Mouse (Mus musculus) neural tube, embryonic 13.5 days (tissue): ENCODE results near the gene Gpr26. TPM values are rescaled to one million over a fixed set of nuclear protein-coding genes. Genes with fewer than 3 reads are reported as not detected.

Source experiments
- ATAC-seq: fragments of 200-750 bp; cut with Nextera tagmentation; 2 replicates; pipeline ENCODE4 v1.8.0; 2017; ENCODE audit warnings: low read depth, mild to moderate bottlenecking, moderate TSS enrichment, moderate library complexity
- H3K27ac ChIP-seq: fragments of 300-500 bp; sonication (generic); replicated peaks from 2 replicates; pipeline ENCODE4 v1.5.1; 2015; ENCODE audit warnings: moderate library complexity, mild to moderate bottlenecking, inconsistent platforms
- H3K27me3 ChIP-seq: fragments of 300-500 bp; sonication (generic); 2 replicates; pipeline ENCODE4 v1.6.1; 2015; ENCODE audit warnings: mild to moderate bottlenecking, inconsistent platforms
- H3K36me3 ChIP-seq: fragments of 300-500 bp; sonication (generic); 2 replicates; pipeline ENCODE4 v1.6.1; 2015; ENCODE audit warnings: mild to moderate bottlenecking, inconsistent platforms
- H3K4me1 ChIP-seq: fragments of 300-500 bp; sonication (generic); replicated peaks from 2 replicates; pipeline ENCODE4 v1.6.1; 2015; ENCODE audit warnings: inconsistent platforms
- H3K4me2 ChIP-seq: fragments of 300-500 bp; sonication (generic); 2 replicates; pipeline ENCODE4 v1.6.1; 2015; ENCODE audit warnings: inconsistent platforms, mild to moderate bottlenecking, moderate library complexity
- H3K4me3 ChIP-seq: fragments of 300-500 bp; sonication (generic); 2 replicates; pipeline ENCODE4 v1.5.1; 2015; ENCODE audit warnings: mild to moderate bottlenecking, inconsistent platforms
- H3K9ac ChIP-seq: fragments of 300-500 bp; sonication (generic); 2 replicates; pipeline ENCODE4 v1.6.1; 2015; ENCODE audit warnings: moderate library complexity, mild to moderate bottlenecking, inconsistent platforms
- H3K9me3 ChIP-seq: fragments of 300-500 bp; sonication (generic); 2 replicates; pipeline ENCODE4 v1.6.1; 2016; ENCODE audit warnings: inconsistent platforms
- WGBS: fragments of 180-500 bp; shearing (Covaris S2); methylation state at CpG from one replicate; pipeline ENCODE4 v1.1.7; 2015; 5-methylcytosine and 5-hydroxymethylcytosine counted together
- polyA plus RNA-seq: library from polyadenylated mRNA; unstranded; fragments of >200 nt; fragmentation: Nextera tagmentation; extraction: Ambion mirVana; gene quantifications from 2 replicates; pipeline ENCODE4 v1.2.1, GENCODE M21; 2015

Gene Gpr26
- 1.6 and 2.1 TPM in 2 replicates for polyA plus RNA-seq

- Histone ChIP-seq H3K4me1 (peaks cover 42% of the 10 kb centered on the region), H3K9me3 (no peaks in the 10 kb centered on the region), H3K4me2 (peak within 1 kb of the TSS; percentile 67), H3K27ac (peak within 1 kb of the TSS; percentile 80), H3K36me3 (no peaks in the 10 kb centered on the region), H3K4me3 (peak within 1 kb of the TSS; percentile 57), H3K27me3 (peaks cover 50% of the 10 kb centered on the region), H3K9ac (peak within 1 kb of the TSS; percentile 86)
- peak; percentile 88 for ATAC-seq
- WGBS = 2% methylated on average over 32 of the region's 32 CpGs
Measured at GRCm38 (mm10) chr7:131966023-131966915, at the start of gene Gpr26. Gpr26 (plus strand) TSS chr7:131966460.

GRCm38 (mm10) chr7:131917384-131917783 lies 48.9 kb upstream of the Gpr26 start:
- no peak overlapping the region for H3K4me3 ChIP-seq
- no peaks in the 10 kb centered on the region for H3K36me3 ChIP-seq
- no peak overlapping the region for H3K9ac ChIP-seq
- H3K4me2 ChIP-seq = no peak overlapping the region
- no peaks in the 10 kb centered on the region for H3K9me3 ChIP-seq
- WGBS = 55% methylated on average over 7 of the region's 7 CpGs
- H3K27me3 ChIP-seq = no peaks in the 10 kb centered on the region
- ATAC-seq = no peak
- H3K27ac ChIP-seq = no peak overlapping the region
- no peaks in the 10 kb centered on the region for H3K4me1 ChIP-seq

GRCm38 (mm10) chr7:131927288-131928050 lies 38.8 kb upstream of the Gpr26 start:
- H3K9me3 ChIP-seq = no peaks in the 10 kb centered on the region
- WGBS = 18% methylated on average over 9 of the region's 9 CpGs
- no peaks in the 10 kb centered on the region for H3K36me3 ChIP-seq
- H3K4me2 ChIP-seq = no peak overlapping the region
- H3K4me1 ChIP-seq = peaks cover 17% of the 10 kb centered on the region
- H3K4me3 ChIP-seq = no peak overlapping the region
- peak; percentile 71 for ATAC-seq
- H3K27me3 ChIP-seq = no peaks in the 10 kb centered on the region
- 0 out of 2 replicates have a peak overlapping the region, but pooled peaks have one; percentile 38 for H3K9ac ChIP-seq
- no peak overlapping the region; the same call in 1 of the 2 replicates for H3K27ac ChIP-seq

GRCm38 (mm10) chr7:131937611-131938010 lies 28.6 kb upstream of the Gpr26 start:
- Histone ChIP-seq H3K9me3 (peaks cover 3% of the 10 kb centered on the region; the same call in 1 of the 2 replicates), H3K4me1 (no peaks in the 10 kb centered on the region), H3K36me3 (no peaks in the 10 kb centered on the region), H3K4me2 (no peak overlapping the region), H3K9ac (no peak overlapping the region), H3K4me3 (no peak overlapping the region), H3K27ac (no peak overlapping the region), H3K27me3 (no peaks in the 10 kb centered on the region)
- ATAC-seq = no peak
- WGBS = 88% methylated on average over 3 of the region's 3 CpGs

- Histone ChIP-seq H3K9me3 (no peaks in the 10 kb centered on the region), H3K4me2 (no peak overlapping the region), H3K27ac (no peak overlapping the region), H3K36me3 (no peaks in the 10 kb centered on the region), H3K9ac (no peak overlapping the region), H3K27me3 (no peaks in the 10 kb centered on the region), H3K4me1 (0 out of 2 replicates have a peak, but pooled peaks cover 3% of the 10 kb centered on the region), H3K4me3 (no peak overlapping the region)
- WGBS = 83% methylated on average over 5 of the region's 5 CpGs
- no peak for ATAC-seq
Measured at GRCm38 (mm10) chr7:131951131-131951530, 15.1 kb upstream of the Gpr26 start.

GRCm38 (mm10) chr7:131953402-131953801 lies 12.9 kb upstream of the Gpr26 start:
- 0 out of 2 replicates have a peak, but pooled peaks cover 3% of the 10 kb centered on the region for H3K4me1 ChIP-seq
- H3K27ac ChIP-seq = no peak overlapping the region
- no peak overlapping the region for H3K9ac ChIP-seq
- no peaks in the 10 kb centered on the region for H3K9me3 ChIP-seq
- no peaks in the 10 kb centered on the region for H3K36me3 ChIP-seq
- WGBS = 49% methylated on average over 3 of the region's 3 CpGs
- H3K27me3 ChIP-seq = no peaks in the 10 kb centered on the region
- no peak overlapping the region for H3K4me2 ChIP-seq
- ATAC-seq = no peak
- H3K4me3 ChIP-seq = no peak overlapping the region

- H3K27ac ChIP-seq = no peak overlapping the region
- 0 out of 2 replicates have a peak, but pooled peaks cover 5% of the 10 kb centered on the region for H3K4me1 ChIP-seq
- WGBS = 81% methylated on average over 1 of the region's 1 CpGs
- H3K4me2 ChIP-seq = no peak overlapping the region
- no peak overlapping the region for H3K9ac ChIP-seq
- H3K4me3 ChIP-seq = no peak overlapping the region
- H3K9me3 ChIP-seq = no peaks in the 10 kb centered on the region
- ATAC-seq = no peak
- no peaks in the 10 kb centered on the region for H3K27me3 ChIP-seq
- no peaks in the 10 kb centered on the region for H3K36me3 ChIP-seq
Measured at GRCm38 (mm10) chr7:131958705-131959104, 7.6 kb upstream of the Gpr26 start.

- H3K9ac ChIP-seq = no peak overlapping the region
- peaks cover 8% of the 10 kb centered on the region; the same call in 1 of the 2 replicates for H3K4me1 ChIP-seq
- H3K9me3 ChIP-seq = no peaks in the 10 kb centered on the region
- no peak overlapping the region for H3K4me2 ChIP-seq
- ATAC-seq = no peak
- 35% methylated on average over 6 of the region's 6 CpGs for WGBS
- no peak overlapping the region for H3K27ac ChIP-seq
- no peak overlapping the region for H3K4me3 ChIP-seq
- H3K27me3 ChIP-seq = peaks cover 11% of the 10 kb centered on the region
- H3K36me3 ChIP-seq = no peaks in the 10 kb centered on the region
Measured at GRCm38 (mm10) chr7:131960551-131960950, 5.7 kb upstream of the Gpr26 start.

GRCm38 (mm10) chr7:131966916-131967494 lies 745 bp downstream of the Gpr26 start:
- 6% methylated on average over 56 of the region's 57 CpGs for WGBS
- Histone ChIP-seq H3K36me3 (no peaks in the 10 kb centered on the region), H3K27ac (peak overlapping the region; percentile 80), H3K4me2 (peak overlapping the region; percentile 67), H3K9me3 (no peaks in the 10 kb centered on the region), H3K4me3 (peak overlapping the region; percentile 57), H3K9ac (peak overlapping the region; percentile 86), H3K4me1 (peaks cover 42% of the 10 kb centered on the region), H3K27me3 (peaks cover 50% of the 10 kb centered on the region)
- ATAC-seq = peak; percentile 69

GRCm38 (mm10) chr7:131970255-131970654 lies 4.0 kb downstream of the Gpr26 start:
- no peak overlapping the region for H3K27ac ChIP-seq
- WGBS = 56% methylated on average over 3 of the region's 3 CpGs
- peak overlapping the region; percentile 67 for H3K4me2 ChIP-seq
- no peaks in the 10 kb centered on the region for H3K9me3 ChIP-seq
- ATAC-seq = no peak
- H3K27me3 ChIP-seq = peaks cover 42% of the 10 kb centered on the region
- no peak overlapping the region for H3K9ac ChIP-seq
- peak overlapping the region; percentile 57; the same call in 1 of the 2 replicates for H3K4me3 ChIP-seq
- no peaks in the 10 kb centered on the region for H3K36me3 ChIP-seq
- H3K4me1 ChIP-seq = peaks cover 44% of the 10 kb centered on the region

- Histone ChIP-seq H3K4me2 (no peak overlapping the region), H3K4me1 (peaks cover 32% of the 10 kb centered on the region), H3K9me3 (no peaks in the 10 kb centered on the region), H3K36me3 (no peaks in the 10 kb centered on the region), H3K4me3 (no peak overlapping the region), H3K27me3 (no peaks in the 10 kb centered on the region; the same call in 1 of the 2 replicates), H3K9ac (no peak overlapping the region), H3K27ac (no peak overlapping the region)
- no peak for ATAC-seq
- 79% methylated on average over 6 of the region's 6 CpGs for WGBS
Measured at GRCm38 (mm10) chr7:131975867-131976266, 9.6 kb downstream of the Gpr26 start.
